Mouse (Mus musculus) ES-E14 (cell line): ENCODE measurements around the gene Pmpcb. TPM values are rescaled to one million over a fixed set of nuclear protein-coding genes. Genes with fewer than 3 reads are reported as not detected.
A peak's percentile ranks its signal among the peaks of the same experiment; 100 is the strongest.

Source experiments
- DNase-seq: peaks from one replicate; pipeline ENCODE4 v3.0.0-alpha.2; 2013; ENCODE audit warnings: low read depth, low spot score
- H3K27ac ChIP-seq: 2 replicates; pipeline ENCODE4 v1.5.1; 2012; ENCODE audit warnings: low read depth, mild to moderate bottlenecking, low read length, moderate library complexity, mixed read lengths; ENCODE audit not compliant: poor library complexity, insufficient read depth, severe bottlenecking
- H3K36me3 ChIP-seq: 2 replicates; pipeline ENCODE4 v1.6.1; 2012; ENCODE audit warnings: mild to moderate bottlenecking, low read length, moderate library complexity, mixed read lengths; ENCODE audit not compliant: control insufficient read depth, poor library complexity, insufficient read depth, severe bottlenecking
- H3K4me1 ChIP-seq, 2 experiments: fragments of 150-350 bp in 1 of 2; sonication (generic) in 1 of 2; 2 replicates each; pipeline ENCODE4 v1.6.1; 2012; ENCODE audit warnings: low read length in 2 of 2, mild to moderate bottlenecking in 1 of 2, mixed read lengths in 1 of 2; ENCODE audit not compliant: control insufficient read depth in 2 of 2, insufficient read depth in 2 of 2, poor library complexity in 1 of 2
- H3K4me3 ChIP-seq, 2 experiments: fragments of 150-350 bp in 1 of 2; sonication (generic) in 1 of 2; 2 replicates each; pipeline ENCODE4 v1.5.1; 2012; ENCODE audit warnings: low read length in 2 of 2, low read depth in 1 of 2, mild to moderate bottlenecking in 1 of 2, mixed read lengths in 1 of 2; ENCODE audit not compliant: insufficient read depth in 1 of 2, poor library complexity in 1 of 2, severe bottlenecking in 1 of 2
- H3K9ac ChIP-seq: 2 replicates; pipeline ENCODE4 v1.6.1; 2012; ENCODE audit warnings: low read depth, mild to moderate bottlenecking, low read length, mixed read lengths; ENCODE audit not compliant: poor library complexity, insufficient read depth, severe bottlenecking
- H3K9me3 ChIP-seq: fragments of 150-350 bp; sonication (generic); 2 replicates; pipeline ENCODE4 v1.6.1; 2012; ENCODE audit warnings: low read depth, mild to moderate bottlenecking, low read length; ENCODE audit not compliant: control insufficient read depth, insufficient read depth
- CHD2 ChIP-seq: IDR thresholded peaks from 2 replicates; pipeline ENCODE4 v1.6.1; 2014; ENCODE audit warnings: mild to moderate bottlenecking, low read depth, low read length, inconsistent platforms
- HCFC1 ChIP-seq: IDR thresholded peaks from 2 replicates; pipeline ENCODE4 v1.6.1; 2012; ENCODE audit warnings: low read length, inconsistent platforms, borderline replicate concordance; ENCODE audit not compliant: insufficient read depth
- MAFK ChIP-seq: IDR thresholded peaks from 2 replicates; pipeline ENCODE4 v1.6.1; 2014; ENCODE audit warnings: mild to moderate bottlenecking, low read depth, low read length, inconsistent platforms; ENCODE audit not compliant: insufficient read depth
- ZC3H11A ChIP-seq: IDR thresholded peaks from 2 replicates; pipeline ENCODE4 v1.6.1; 2012; ENCODE audit warnings: low read depth, mild to moderate bottlenecking, inconsistent platforms, low read length, borderline replicate concordance
- ZNF384 ChIP-seq: IDR thresholded peaks from 2 replicates; pipeline ENCODE4 v1.6.1; 2012; ENCODE audit warnings: low read depth, low read length, inconsistent platforms
- in situ Hi-C, 2 experiments: fragments of 600-800 bp; cut with MboI; formaldehyde crosslinking; loops; one replicate each; pipeline ENCODE4 v1.15.1; 2025; ENCODE audit warnings: low sequenced_read_pairs in 2 of 2, inconsistent platforms in 1 of 2; ENCODE audit not compliant: unreplicated experiment in 2 of 2
- total RNA-seq: library from RNA; depleted of rRNA; stranded (reverse); fragments of 300-350 nt; gene quantifications from 2 replicates; pipeline ENCODE4 v1.2.3, GENCODE M21; 2012

Pmpcb gene
- total RNA-seq, 1 experiment = 132 TPM

GRCm38 (mm10) chr5:21735584-21735983, 1.4 kb upstream of the Pmpcb start:
- DNase-seq = peak; percentile 90
- Histone ChIP-seq H3K4me1 (peaks cover 3 to 14% of the 10 kb centered on the region in 2 experiments; a peak in 3 of 4 replicates), H3K4me3 (peak overlapping the region in 1 of 2 experiments; percentile 33; a peak in 2 of 4 replicates), H3K9ac (no peak overlapping the region), H3K9me3 (no peaks in the 10 kb centered on the region), H3K27ac (no peak overlapping the region), H3K36me3 (peaks cover 5% of the 10 kb centered on the region; the same call in 1 of the 2 replicates)
- peak; percentile 27; the same call in 1 of the 2 replicates for TF ChIP-seq ZC3H11A
- no peak for TF ChIP-seq HCFC1
- no peak for TF ChIP-seq ZNF384
- in situ Hi-C loops = no loop called here

GRCm38 (mm10) chr5:21736046-21736445, 895 bp upstream of the Pmpcb start:
- Histone ChIP-seq H3K27ac (no peak overlapping the region), H3K4me1 (peaks cover 3 to 14% of the 10 kb centered on the region in 2 experiments; a peak in 3 of 4 replicates), H3K4me3 (no peak overlapping the region), H3K9me3 (no peaks in the 10 kb centered on the region), H3K36me3 (peaks cover 5% of the 10 kb centered on the region; the same call in 1 of the 2 replicates), H3K9ac (no peak overlapping the region)
- TF ChIP-seq HCFC1 = no peak
- no peak for TF ChIP-seq ZNF384
- no peak for TF ChIP-seq ZC3H11A
- TF ChIP-seq MAFK = no peak
- TF ChIP-seq CHD2 = no peak
- in situ Hi-C loops = no loop called here
- DNase-seq = no peak

DNA sequence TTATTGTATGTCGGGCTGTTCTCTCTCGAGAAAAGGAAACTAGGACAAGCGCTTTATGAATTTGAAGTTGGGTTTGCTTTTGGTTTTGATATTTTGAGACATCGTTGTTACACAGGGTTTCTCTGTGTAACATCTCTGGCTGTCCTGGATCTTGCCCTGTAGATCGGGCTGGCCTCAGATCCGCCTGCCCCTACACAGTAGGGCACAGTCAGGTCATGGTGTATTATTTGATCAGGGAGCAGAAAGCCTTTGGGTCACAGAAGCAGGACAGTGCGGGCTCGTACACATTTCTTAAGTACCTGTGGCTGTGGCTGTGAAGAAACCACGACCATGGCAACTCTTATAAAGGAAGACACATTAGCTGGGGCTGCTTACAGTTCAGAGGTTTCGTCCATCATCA, 679 bp downstream of the Pmpcb start:
- H3K27ac ChIP-seq = no peak overlapping the region
- no peak for DNase-seq
- no peaks in the 10 kb centered on the region for H3K9me3 ChIP-seq

DNA sequence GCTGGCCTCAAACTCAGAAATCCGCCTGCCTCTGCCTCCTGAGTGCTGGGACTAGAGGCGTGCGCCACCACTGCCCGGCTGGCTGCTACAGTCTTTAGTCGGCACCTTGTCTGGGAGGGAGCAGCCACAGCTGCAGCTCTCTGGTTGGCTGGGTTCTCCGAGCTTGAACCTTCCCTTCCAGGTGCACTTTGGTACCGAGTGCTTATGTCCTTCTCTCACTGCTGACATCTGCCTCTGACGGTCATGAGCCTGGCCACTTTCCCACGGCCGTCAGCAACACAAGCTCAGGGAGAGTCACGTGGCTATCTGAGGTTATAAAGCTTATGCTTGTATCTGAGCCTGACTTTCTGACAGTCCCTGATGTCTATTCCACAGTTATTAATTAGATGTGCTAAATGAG, 2.2 kb downstream of the Pmpcb start:
- no peaks in the 10 kb centered on the region for H3K9me3 ChIP-seq
- no peak overlapping the region for H3K4me3 ChIP-seq
- H3K9ac ChIP-seq = no peak overlapping the region
- no peak for TF ChIP-seq ZNF384
- peaks cover 1 to 6% of the 10 kb centered on the region in 2 experiments; a peak in 2 of 4 replicates for H3K4me1 ChIP-seq
- DNase-seq = no peak
- in situ Hi-C loops = no loop called here
- H3K27ac ChIP-seq = no peak overlapping the region
- H3K36me3 ChIP-seq = peaks cover 14% of the 10 kb centered on the region

More for the DNA sequence above, 679 bp downstream of the Pmpcb start:
- in situ Hi-C loops = no loop called here
- peak overlapping the region; percentile 87 to 96 for H3K4me3 ChIP-seq
- peaks cover 7% of the 10 kb centered on the region; the same call in 1 of the 2 replicates for H3K36me3 ChIP-seq
- H3K4me1 ChIP-seq = peaks cover 3 to 9% of the 10 kb centered on the region in 2 experiments; a peak in 3 of 4 replicates
- TF ChIP-seq MAFK (no peak), ZC3H11A (no peak), CHD2 (no peak), ZNF384 (no peak), HCFC1 (no peak)
- H3K9ac ChIP-seq = peak overlapping the region; percentile 93; the same call in 1 of the 2 replicates

GRCm38 (mm10) chr5:21739881-21740280, 2.9 kb downstream of the Pmpcb start:
- DNase-seq = no peak
- peak overlapping the region; percentile 50; the same call in 1 of the 2 replicates for H3K9ac ChIP-seq
- peaks cover 19% of the 10 kb centered on the region for H3K36me3 ChIP-seq
- peaks cover 1 to 6% of the 10 kb centered on the region in 2 experiments; a peak in 2 of 4 replicates for H3K4me1 ChIP-seq
- TF ChIP-seq ZNF384 = no peak
- peak overlapping the region; percentile 34; the same call in 1 of the 2 replicates for H3K27ac ChIP-seq
- no peaks in the 10 kb centered on the region for H3K9me3 ChIP-seq
- in situ Hi-C loops = no loop called here
- no peak overlapping the region for H3K4me3 ChIP-seq
